Mouse (Mus musculus) forebrain, embryonic 14.5 days (tissue): ENCODE measurements at regions not wholly inside any gene's neighbourhood (a gene's known extent, or its start where the extent isn't known, plus 50 kb on each side); places are given as distances from the start of the nearest gene placed in this dataset.

Source experiments
- ATAC-seq: fragments of 200-750 bp; cut with Nextera tagmentation; 2 replicates; pipeline ENCODE4 v1.8.0; 2017; ENCODE audit warnings: mild to moderate bottlenecking, moderate library complexity
- DNase-seq: peaks from one replicate; pipeline ENCODE4 v3.0.0-alpha.2; 2015; ENCODE audit warnings: low spot score
- H3K27ac ChIP-seq: fragments of 300-500 bp; sonication (generic); 2 replicates; pipeline ENCODE4 v1.5.1; 2014; ENCODE audit warnings: low read depth, mild to moderate bottlenecking, control low read depth, low read length, moderate library complexity
- H3K27me3 ChIP-seq: fragments of 300-500 bp; sonication (generic); replicated peaks from 2 replicates; pipeline ENCODE4 v1.6.1; 2014; ENCODE audit warnings: low read length, control low read depth, mixed read lengths; ENCODE audit not compliant: control insufficient read depth, insufficient read depth
- H3K36me3 ChIP-seq: fragments of 300-500 bp; sonication (generic); 2 replicates; pipeline ENCODE4 v1.6.1; 2014; ENCODE audit warnings: low read length, control low read depth; ENCODE audit not compliant: control insufficient read depth, insufficient read depth
- H3K4me1 ChIP-seq: fragments of 300-500 bp; sonication (generic); 2 replicates; pipeline ENCODE4 v1.6.1; 2014; ENCODE audit warnings: antibody characterized with exemption, low read length, control low read depth; ENCODE audit not compliant: control insufficient read depth, insufficient read depth
- H3K4me2 ChIP-seq: fragments of 300-500 bp; sonication (generic); 2 replicates; pipeline ENCODE4 v1.6.1; 2014; ENCODE audit warnings: mild to moderate bottlenecking, control low read depth, low read length
- H3K4me3 ChIP-seq: fragments of 300-500 bp; sonication (generic); 2 replicates; pipeline ENCODE4 v1.5.1; 2014; ENCODE audit warnings: low read depth, low read length, control low read depth
- H3K9ac ChIP-seq: fragments of 300-500 bp; sonication (generic); 2 replicates; pipeline ENCODE4 v1.6.1; 2014; ENCODE audit warnings: mild to moderate bottlenecking, low read length, control low read depth, moderate library complexity
- H3K9me3 ChIP-seq: fragments of 300-500 bp; sonication (generic); replicated peaks from 2 replicates; pipeline ENCODE4 v1.6.1; 2016; ENCODE audit warnings: low read length, control low read depth, mixed read lengths; ENCODE audit not compliant: control insufficient read depth
- WGBS: fragments of 180-500 bp; shearing (Covaris S2); extraction: QIAGEN DNeasy Blood & Tissue Kit; methylation state at CpG from one replicate; pipeline ENCODE4 v1.1.7; 2014; 5-methylcytosine and 5-hydroxymethylcytosine counted together

DNA sequence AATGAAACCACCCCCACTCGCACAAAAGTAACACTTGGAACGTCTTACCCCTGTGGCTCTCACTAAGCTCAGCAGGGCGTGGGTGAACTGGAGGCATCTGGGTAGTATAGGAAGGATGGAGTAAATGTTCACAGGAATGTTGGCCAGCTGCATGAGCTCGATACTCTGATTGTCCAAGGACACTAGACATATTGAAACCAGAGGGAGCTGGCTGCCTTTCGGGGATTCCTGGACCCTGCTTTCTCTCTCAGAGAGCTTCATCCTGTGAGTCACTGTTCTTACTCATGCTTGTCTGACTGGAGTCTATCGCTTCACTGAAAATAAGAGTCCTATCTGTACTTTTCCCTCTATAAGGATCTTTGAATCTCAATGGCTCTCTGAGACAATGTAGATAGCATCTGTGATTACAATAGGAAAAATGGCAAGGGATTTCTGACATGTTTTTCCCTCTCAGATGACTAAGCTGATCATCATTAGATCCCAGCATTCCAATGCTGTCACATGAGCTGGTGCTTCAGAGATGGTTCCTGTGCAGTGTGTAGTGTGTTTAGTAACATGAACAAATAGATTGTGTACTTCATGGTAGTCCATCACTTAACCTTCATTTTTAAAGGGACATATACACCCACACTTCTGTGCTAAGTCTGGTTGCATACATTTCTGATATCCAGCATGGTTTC lies 485.2 kb upstream of the Fam92a start:
- Histone ChIP-seq H3K9me3 (no peaks in the 10 kb centered on the region), H3K4me2 (no peak overlapping the region), H3K4me3 (no peak overlapping the region), H3K9ac (no peak overlapping the region), H3K4me1 (peaks cover 4% of the 10 kb centered on the region), H3K27me3 (no peaks in the 10 kb centered on the region), H3K27ac (no peak overlapping the region), H3K36me3 (no peaks in the 10 kb centered on the region)
- 93% methylated on average over 6 of the region's 6 CpGs for WGBS
- no peak for DNase-seq
- no peak for ATAC-seq

DNA sequence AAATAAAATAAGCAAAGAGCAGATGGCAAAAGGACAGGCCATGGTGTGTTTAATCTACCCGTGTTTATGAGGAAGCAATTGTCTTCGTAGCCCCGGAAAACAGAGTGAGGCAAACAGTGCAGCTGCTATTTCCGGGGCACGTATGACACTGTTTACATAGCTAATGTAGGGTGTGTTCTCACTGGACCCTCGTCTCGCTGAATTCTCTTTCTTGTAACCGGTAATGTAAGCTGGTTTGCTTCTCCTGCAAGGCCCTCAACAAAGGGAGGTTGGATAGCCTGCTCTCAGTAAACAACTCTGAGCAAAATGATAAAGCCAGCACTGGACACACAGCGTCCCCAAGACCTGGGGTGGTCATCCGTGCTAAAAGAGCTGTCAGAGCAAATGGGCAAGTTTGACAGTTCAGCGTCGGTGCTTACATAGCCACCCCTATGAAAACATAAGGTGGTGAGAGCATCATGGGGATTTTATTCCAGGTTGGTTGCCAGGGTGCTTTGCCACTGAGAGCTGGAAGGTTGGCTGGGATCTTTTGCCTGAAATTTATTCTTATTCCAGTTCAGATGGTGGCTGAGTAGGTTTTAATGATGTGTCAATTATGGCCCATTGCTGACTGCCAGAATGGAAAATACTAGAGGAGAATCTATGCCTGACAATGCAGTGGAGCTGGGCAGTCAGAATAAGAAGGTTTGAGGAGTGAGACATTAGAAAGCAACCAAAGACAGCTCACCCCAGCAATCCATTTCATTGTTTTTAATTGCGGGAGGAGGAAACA lies 483.8 kb upstream of the Fam92a start:
- Histone ChIP-seq H3K4me2 (peak overlapping the region; percentile 10; the same call in 1 of the 2 replicates), H3K4me1 (peaks cover 4% of the 10 kb centered on the region), H3K36me3 (no peaks in the 10 kb centered on the region), H3K9me3 (no peaks in the 10 kb centered on the region), H3K9ac (no peak overlapping the region), H3K27me3 (no peaks in the 10 kb centered on the region), H3K27ac (no peak overlapping the region), H3K4me3 (no peak overlapping the region)
- DNase-seq, result peak; percentile 57
- peak; percentile 49 for ATAC-seq
- 52% methylated on average over 13 of the region's 13 CpGs for WGBS

DNA sequence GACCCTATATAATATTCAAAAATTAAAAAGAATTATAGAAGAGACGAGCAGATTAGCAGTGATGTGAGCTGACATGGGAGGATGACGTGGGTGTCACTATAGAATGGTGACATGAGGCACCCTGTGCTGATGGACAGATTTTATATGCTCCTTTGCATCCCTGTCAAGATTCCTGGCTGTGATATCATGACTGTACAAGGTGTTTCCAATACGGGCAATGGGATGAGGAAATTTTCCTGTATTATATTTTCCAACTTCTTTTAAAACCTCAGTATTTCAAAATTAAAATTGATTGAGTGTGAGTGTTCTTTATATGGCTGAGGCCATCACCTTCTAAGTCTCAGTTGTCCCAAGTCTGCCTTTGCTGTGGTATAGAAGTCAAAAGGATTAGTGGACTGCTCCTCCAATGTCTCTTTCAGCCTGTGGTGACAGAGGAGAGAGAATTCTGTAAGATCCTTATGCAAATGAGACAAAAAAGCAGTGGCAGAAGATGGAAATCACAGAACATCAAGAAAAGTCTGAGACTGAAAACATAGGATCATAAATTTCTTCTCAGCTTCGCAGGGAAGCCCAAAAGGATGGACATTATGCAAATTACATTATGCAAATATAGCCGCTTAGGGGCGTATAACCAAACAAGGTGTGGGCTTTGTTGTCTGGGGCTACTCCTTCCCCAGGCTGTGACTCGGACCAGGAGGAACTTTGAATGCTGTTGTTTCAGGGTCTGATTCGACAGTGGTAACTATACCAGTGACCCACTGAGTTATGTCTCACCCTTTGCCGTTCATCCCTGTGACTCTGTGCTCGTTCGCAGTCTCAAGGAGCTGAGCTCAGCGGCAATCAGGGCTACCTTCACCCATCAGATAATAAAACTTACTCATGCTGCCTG lies 483.0 kb upstream of the Fam92a start:
- H3K27me3 ChIP-seq, result no peaks in the 10 kb centered on the region
- DNase-seq, result no peak
- H3K27ac ChIP-seq, result no peak overlapping the region
- WGBS, result 54% methylated on average over 12 of the region's 12 CpGs
- H3K4me3 ChIP-seq, result no peak overlapping the region
- peak; percentile 43 for ATAC-seq
- peaks cover 4% of the 10 kb centered on the region for H3K4me1 ChIP-seq
- no peak overlapping the region for H3K9ac ChIP-seq
- no peaks in the 10 kb centered on the region for H3K9me3 ChIP-seq
- H3K4me2 ChIP-seq, result peak overlapping the region; percentile 10; the same call in 1 of the 2 replicates
- no peaks in the 10 kb centered on the region for H3K36me3 ChIP-seq

DNA sequence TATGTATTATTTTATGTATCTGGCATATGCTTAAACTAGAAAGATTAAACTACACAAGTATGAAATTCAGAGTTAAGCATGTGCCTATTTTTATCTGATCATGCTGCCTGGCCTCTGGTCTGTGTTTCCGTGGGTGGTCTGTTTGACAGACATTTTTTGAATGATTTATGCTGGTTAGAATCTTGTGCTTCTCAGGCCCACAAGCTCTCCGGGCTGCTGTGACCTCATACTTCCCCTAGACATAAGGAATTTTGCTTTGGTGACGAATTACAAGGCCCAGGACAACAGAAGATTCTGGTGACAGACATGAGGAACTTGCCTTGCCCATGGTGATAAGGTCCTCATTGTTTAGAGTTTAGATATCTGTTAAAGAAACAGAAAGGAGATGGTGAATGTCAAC lies 475.9 kb upstream of the Fam92a start:
- no peak for DNase-seq
- H3K4me1 ChIP-seq, result no peaks in the 10 kb centered on the region
- ATAC-seq, result no peak
- H3K4me3 ChIP-seq, result no peak overlapping the region
- 81% methylated on average over 3 of the region's 3 CpGs for WGBS
- no peaks in the 10 kb centered on the region for H3K36me3 ChIP-seq
- no peaks in the 10 kb centered on the region for H3K9me3 ChIP-seq
- H3K27me3 ChIP-seq, result no peaks in the 10 kb centered on the region
- H3K27ac ChIP-seq, result no peak overlapping the region
- no peak overlapping the region for H3K4me2 ChIP-seq
- H3K9ac ChIP-seq, result no peak overlapping the region

DNA sequence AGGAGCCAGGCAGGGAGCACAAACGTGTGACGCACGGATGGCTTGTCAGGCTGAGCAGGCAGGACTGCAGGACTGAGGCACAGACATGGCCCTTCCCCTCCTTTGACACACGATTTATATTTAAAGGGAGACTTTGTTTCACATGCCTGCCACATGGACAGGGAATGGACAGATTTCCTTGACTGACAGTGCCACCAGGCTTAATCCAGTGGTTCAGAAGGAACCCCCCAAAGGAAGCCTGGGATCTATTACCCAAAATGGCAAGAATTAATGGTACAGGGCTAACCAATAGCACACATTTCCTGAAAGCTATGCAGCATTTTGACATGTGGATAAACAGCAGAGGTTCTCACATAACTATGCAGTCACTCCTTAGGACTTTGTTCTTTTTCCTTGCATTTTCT lies 470.7 kb upstream of the Fam92a start:
- DNase-seq, result no peak
- WGBS, result 29% methylated on average over 4 of the region's 4 CpGs

DNA sequence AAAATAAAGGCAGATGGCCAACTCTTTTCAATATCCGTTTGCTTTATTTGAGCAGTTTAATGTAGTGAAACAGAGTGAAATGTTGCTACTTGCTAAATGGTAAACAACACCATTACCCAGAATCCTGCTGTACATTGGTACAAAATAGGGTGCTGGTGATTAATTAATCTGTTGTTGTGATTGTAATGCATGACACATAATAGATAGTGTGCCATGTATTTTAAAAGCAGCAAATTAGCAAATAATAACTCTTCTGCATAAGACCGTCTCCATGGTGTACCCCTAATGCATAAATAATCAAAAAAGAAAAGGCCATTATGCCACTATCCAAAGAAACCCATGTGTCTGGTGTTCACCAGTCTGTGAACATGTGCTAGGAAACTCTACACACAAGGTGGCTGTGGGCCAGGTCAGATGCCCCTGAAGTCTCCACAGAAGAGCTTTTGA lies 457.6 kb upstream of the Fam92a start:
- Histone ChIP-seq H3K27me3 (peaks cover 20% of the 10 kb centered on the region), H3K4me3 (no peak overlapping the region), H3K36me3 (no peaks in the 10 kb centered on the region), H3K4me1 (peaks cover 8% of the 10 kb centered on the region), H3K4me2 (no peak overlapping the region), H3K9me3 (no peaks in the 10 kb centered on the region), H3K9ac (no peak overlapping the region), H3K27ac (no peak overlapping the region)
- ATAC-seq, result peak; percentile 94
- WGBS, result 4% methylated on average over 2 of the region's 2 CpGs
- DNase-seq, result peak; percentile 87

More for the DNA sequence above, 470.7 kb upstream of the Fam92a start:
- no peak overlapping the region for H3K4me2 ChIP-seq
- no peak for ATAC-seq
- no peak overlapping the region for H3K4me3 ChIP-seq
- no peak overlapping the region for H3K9ac ChIP-seq
- no peak overlapping the region for H3K27ac ChIP-seq
- no peaks in the 10 kb centered on the region for H3K36me3 ChIP-seq
- no peaks in the 10 kb centered on the region for H3K4me1 ChIP-seq
- H3K27me3 ChIP-seq, result no peaks in the 10 kb centered on the region
- H3K9me3 ChIP-seq, result no peaks in the 10 kb centered on the region

DNA sequence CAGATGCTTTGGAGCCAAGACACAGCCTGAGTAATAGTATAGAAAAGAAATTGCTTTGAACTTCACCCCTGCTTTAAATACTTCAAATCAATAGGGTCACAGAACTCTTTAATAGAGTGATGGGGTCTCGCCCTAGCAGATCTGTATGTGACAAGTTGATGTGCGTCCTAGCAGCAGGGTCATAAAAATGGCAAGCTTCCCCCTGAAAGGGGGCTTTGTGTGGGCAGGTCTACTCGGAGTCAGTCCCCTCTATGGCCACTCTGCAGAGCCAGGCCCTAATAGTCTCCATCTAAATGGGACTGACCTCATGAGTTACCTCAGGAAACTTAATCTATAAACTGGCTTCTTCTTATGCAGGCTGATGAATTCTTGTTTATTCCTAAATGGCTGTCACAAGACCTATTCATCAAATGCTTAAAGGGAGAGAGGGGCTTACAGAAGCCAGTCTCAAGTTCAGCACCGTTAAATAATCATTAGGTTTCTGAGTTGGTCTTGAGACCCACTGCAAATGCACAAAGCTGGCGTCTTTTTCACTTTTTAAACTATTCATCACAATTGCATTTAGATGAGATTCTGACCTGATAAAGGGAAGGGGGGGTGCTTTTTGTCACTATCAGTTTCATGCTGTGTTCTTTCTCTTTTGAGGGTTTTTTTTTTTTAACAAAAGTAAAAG lies 457.0 kb upstream of the Fam92a start:
- ATAC-seq (peak; percentile 38; the same call in 1 of the 2 replicates), DNase-seq (no peak)
- Histone ChIP-seq H3K4me3 (no peak overlapping the region), H3K4me2 (no peak overlapping the region), H3K9ac (no peak overlapping the region), H3K9me3 (no peaks in the 10 kb centered on the region), H3K36me3 (no peaks in the 10 kb centered on the region), H3K4me1 (peaks cover 8% of the 10 kb centered on the region), H3K27me3 (peaks cover 17% of the 10 kb centered on the region), H3K27ac (no peak overlapping the region)
- 12% methylated on average over 5 of the region's 5 CpGs for WGBS

DNA sequence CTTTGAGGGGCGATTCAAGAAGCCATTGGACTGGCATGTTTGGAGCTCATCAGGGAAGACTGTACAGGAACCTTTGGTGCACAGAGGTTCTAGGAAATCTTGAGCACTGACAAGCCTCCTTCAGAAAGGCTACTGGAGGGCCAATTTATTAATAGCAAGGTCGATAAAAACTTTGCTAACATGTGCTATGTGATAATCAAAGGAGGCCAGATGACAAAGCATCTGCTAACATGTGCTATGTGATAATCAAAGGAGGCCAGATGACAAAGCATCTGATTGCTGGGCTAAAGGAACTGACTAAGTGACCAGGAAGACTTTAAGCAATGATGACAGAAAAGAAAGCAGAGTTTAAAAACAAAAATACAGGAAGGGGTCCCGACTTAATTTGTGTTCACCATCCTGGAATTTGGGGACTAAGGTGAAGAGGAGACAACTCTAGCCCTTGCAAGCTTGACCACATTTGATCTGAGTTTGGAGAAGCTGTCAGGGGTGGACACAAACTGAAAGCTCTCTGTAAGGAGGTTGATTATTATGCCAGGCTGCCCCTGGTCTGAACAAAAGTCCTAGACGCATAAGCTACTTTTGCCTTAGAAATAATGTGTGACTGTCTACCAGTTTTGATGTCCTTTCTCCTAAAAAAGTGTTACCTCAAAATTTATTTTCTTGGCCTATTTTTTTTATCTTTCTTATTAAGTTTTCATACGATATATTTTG lies 455.5 kb upstream of the Fam92a start:
- Histone ChIP-seq H3K4me1 (peaks cover 8% of the 10 kb centered on the region), H3K9me3 (no peaks in the 10 kb centered on the region), H3K27me3 (peaks cover 17% of the 10 kb centered on the region), H3K4me2 (no peak overlapping the region), H3K4me3 (no peak overlapping the region), H3K36me3 (no peaks in the 10 kb centered on the region), H3K9ac (no peak overlapping the region), H3K27ac (no peak overlapping the region)
- DNase-seq (no peak), ATAC-seq (no peak)
- WGBS, result 90% methylated on average over 5 of the region's 5 CpGs
